Mouse (Mus musculus): ENCODE measurements around the gene Col26a1.

Gene Col26a1

DNA sequence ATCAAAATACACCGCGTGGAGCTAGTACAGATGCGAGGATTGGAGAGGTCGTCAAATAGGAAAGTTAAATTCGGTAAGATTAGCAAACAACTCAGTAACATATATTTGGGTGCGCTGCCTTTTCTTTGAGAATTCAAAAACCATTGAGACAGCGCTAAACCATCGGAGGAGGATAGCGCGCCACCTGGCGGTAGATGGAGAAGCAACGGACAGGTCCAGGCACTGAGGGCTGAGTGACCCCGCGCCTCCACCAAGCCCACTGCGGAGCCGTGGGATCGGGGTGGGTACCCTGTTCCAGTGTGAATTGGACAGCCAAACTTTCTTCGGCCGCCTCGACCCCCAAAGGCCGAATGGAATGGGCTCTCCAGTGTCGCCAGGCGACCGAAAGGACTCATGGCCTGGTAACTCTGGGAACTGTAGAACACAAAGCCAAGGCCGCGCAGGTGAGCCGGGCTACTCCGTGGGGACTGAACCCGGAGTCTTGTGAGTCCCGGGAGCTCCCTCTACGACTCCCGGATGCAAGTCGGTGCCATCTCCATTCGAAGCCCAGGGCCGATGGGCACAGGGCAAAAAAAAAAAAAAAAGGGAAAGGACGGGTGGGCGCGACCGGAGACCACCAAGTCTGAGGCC, 1.5 kb downstream of the Col26a1 start:
- peak; percentile 86 for DNase-seq

DNA sequence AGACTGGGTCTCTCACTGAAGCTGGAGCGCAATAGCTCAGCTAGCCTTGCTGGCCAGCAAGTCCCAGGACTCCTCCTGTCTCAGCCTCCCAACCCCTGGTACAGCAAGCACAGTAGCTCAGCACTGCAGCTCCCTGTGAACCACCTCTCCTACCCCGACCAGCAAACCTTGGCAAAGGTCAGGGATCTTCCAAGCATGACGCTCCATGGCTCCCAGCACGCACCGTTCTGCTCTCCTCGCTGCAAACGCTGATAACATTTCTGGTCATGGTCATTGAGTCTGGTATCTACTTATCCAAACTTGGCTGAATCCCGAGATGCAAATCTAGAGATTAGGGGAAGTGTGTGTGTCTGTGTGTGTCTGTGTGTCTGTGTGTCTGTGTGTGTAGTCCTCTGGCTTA, 2.9 kb downstream of the Col26a1 start:
- no peak for DNase-seq

DNA sequence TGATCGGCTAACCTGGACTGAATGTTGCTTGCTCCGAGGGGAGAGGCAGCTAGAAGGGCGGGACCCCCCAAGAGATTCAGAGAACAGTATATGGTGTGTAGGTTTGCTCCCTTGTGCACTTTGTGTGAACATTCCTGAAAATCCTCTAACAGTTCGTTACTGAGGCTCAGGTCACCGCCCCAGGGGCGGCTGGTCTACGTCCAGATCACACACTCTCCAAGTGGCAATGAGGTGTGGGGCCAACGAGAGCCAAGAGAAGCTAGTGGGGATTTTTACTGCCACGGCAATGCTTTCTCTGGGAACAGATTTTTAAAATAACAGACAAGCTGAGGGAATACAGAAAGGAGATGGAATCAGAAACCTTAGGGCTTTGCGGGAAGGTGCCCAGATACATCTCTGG, 8.7 kb downstream of the Col26a1 start:
- DNase-seq: no peak

DNA sequence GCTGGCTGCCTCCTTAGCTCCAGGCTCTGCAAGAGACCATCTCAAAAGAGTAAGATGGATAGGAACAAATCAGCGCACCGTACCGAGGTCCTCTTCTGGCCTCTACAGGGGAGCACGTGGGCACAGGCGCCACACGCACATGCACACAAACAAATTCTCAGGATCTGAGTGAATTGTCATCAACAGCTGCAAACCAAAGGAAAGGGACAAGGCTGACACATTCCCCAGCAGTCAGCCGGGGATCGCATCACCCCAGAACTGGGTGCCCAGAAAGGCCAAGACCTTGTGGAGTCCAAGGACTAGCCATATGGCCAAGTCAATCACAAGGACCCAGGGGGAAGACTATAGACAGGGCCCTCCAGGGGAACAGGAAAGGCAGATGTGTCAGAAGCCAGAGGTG, 10.6 kb downstream of the Col26a1 start:
- DNase-seq: no peak

DNA sequence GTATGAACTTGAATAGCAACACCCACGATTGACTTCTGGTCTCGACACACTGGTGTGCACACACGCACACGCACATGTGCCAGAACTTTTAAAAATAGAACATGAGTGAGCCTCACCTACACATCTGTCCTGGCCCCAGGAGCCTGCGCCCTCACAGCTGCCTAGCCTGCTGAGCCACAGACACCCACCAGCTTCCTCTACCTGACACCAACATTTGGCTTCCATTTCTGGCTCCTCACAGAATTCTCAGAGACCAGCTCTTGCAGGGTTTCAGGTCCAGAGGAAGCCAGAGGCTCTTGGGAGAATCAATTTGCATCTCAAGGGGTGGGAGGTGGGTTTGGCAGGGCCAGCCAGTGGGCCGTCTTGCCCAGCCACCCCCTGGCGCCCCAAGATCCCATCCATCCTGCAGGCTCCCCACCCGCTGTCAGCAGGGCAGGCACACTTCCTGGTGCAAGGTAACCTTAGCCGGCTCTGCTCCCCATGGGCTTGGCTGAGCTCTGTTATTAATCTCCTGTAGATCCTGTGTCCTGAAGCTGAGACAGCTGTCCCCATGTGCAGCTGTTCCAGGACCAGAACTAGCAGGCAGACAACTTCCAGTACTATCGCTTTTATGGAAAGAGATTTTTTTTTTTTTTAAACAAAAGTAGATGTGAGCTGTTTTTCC, 13.4 kb downstream of the Col26a1 start:
- peak; percentile 65 for DNase-seq

DNA sequence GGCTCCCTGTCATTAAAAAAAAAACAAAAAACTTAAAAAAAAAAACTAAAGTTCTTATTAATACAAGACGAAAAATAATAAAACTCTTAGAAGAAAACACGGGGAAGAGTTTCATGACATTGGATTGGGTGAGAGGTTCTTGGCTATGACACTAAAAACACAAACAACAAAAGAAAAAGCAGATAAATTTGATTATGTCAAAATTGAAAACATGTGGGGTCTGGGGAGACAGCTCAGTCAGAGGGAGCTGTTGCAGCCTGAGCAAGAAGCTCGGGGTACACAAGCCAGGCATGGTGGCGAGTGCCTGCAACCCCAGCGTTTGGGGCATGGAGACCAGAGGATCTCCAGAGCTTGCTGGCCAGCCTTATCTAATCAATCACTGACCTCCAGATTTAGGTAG, 15.3 kb downstream of the Col26a1 start:
- DNase-seq: no peak

DNA sequence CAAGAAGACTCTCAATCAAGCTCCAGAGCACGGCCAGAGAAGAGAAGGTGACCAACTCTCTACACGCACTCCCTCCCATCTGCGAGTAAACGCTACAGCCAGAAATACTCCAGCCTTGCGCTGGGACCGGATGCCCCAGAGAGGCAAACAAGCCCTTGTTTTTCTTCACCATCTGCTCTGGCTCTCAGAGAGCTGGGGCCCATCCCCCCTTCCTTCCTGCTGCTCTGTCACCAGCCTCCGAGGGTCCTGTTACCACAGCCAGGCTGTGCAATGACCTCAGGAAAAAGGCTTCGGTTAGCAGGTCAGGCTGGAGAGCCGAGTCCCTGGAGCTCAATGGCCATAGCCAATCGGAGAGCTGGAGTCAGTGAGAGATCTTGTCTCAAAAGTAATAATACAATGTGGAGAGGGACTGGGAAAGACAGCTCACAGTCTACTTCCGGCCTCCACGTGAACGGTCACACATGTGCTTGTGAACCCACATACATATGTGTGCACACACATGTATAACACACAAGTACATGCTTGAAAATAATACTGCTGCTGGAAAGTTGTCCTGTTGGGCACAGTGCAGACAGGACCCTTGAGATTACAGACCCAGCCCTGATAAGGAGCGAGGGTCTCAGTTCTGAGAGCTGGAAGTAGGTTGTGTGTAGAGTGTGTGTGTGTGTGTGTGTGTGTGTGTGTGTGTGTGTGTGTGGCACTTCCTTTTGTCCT, 18.9 kb downstream of the Col26a1 start:
- peak; percentile 90 for DNase-seq

DNA sequence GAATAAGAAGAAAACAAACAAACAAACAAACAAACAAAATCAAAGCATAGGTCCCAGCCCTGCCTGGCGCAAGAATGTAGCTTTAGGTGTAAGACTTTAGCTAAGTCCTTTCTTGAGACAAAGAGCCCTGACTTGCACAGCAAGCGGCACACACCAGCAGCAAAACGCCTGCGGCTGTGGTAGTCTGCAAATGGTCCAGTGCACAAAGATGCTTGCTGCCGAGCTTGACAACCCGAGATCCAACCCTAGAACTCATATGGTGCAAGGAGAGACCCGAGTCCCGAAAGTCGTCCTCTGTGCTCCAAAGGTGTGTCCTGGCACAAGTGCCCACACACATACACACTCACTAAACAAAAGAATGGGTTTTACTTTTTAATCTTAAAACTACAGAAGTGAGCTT, 19.7 kb downstream of the Col26a1 start:
- DNase-seq: peak; percentile 19

DNA sequence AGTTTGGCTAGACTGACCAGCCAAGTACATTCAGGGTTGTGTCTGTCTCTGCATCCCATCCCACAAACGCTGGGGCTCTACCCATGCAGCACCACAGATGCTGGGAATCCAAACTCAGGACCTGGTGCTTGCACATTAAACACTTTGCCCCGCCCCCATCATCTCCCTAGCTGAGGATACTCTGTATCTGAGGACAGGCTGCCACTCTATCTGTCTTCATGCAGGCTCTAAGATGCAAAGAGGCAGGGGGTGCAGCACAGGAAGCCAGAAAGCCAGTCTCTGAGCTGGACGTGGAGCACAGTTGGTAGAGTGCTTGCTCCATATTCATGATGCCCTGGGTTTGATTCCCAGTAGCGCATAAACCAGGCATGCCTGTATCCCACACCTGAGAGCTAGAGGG, 20.2 kb downstream of the Col26a1 start:
- peak; percentile 36 for DNase-seq

DNA sequence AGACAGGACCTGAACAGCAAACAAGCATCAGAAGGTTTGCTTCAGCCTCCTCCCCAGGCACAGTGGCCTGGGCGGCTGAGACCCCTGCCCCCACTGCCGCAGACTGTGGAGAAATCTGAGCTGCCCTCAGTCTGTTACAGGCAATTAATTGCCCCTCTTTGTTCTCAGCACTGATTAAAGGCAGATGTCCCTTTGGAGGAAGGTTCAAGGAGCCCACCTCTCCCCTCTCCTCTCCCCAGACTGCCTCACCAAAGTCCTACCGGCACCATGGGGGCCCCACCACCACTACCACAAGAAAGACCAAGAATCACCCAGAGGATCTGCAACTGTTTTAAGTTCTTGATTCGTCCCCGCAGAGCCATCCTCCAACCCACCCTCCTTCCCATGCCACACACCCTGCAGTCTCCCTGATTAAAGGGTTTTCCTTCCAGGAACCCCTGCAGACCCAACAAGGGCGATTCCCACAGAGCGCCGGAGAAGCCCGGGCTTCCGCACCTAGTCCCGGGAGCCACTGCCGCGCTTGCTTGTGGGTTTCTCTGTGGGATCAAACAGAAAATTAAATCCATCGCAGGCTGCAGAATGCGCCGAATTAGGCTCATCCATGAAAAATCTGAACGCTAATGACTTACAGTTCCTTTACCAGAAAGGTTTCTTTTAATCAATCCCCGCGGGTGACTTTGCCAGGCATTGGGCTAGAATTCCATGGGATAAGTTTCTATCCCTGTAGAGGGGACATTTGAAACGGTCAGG, 21.6 kb downstream of the Col26a1 start:
- DNase-seq: no peak

DNA sequence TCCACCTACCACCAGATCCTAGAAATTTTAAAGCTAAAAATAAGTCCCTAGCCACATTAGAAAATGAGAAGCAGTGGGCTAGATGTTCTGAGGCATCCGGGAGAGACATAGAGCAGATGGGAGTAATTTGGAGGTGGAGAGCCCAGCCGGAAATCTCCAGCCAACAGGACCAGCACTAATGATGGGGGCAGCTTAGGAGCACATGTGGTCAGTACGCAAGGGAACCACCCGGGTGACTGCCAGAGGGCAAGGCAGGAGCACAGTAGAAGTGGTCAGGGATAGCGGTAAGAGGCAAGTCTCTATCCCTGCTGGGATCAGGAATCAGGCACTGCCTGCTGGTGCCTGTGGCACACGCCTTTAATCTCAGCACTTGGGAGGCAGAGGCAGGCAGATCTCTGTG, 32.3 kb downstream of the Col26a1 start:
- DNase-seq: no peak

DNA sequence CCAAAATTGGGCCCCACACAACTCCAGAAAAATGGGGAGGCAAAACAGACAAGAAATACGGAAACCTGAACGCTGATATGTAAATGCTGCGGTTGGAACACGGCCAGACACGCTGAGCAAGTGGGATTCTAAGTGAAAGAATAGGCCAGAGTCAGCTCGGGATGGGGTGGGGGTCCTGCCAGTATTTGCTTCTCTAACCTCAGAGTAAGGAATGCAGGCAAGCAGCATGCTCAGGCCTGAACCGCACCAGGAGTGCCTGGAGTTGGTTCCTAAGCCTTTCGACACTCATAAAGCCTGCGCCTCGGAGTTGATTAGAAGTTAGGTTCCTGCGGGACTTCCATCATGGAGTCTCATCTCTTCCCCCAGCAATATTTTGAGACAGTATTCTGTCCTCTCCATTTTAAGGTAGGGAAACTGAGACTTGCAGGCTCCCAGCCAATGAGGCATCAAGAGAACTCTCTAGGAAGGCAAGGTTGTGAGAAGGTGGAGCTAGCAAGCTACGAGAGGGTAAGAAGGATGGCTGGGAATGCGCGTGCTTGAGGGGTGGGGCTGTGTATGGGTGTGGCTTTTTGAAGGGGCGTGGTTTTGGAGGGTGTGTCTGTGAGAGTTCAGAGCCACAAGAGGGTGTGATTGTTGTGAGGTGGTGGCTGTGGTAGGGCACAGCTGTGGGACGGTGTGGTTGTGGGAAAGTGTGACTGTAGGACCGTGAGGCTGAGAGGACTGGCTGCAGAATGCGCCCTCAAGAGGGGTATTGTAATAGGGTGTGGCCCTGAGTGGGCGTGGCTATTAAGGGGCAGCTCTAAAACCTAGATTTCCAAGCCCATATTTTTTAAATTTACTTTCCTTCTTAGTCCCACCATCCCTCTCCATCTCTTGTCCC, 36.4 kb downstream of the Col26a1 start:
- DNase-seq: no peak

DNA sequence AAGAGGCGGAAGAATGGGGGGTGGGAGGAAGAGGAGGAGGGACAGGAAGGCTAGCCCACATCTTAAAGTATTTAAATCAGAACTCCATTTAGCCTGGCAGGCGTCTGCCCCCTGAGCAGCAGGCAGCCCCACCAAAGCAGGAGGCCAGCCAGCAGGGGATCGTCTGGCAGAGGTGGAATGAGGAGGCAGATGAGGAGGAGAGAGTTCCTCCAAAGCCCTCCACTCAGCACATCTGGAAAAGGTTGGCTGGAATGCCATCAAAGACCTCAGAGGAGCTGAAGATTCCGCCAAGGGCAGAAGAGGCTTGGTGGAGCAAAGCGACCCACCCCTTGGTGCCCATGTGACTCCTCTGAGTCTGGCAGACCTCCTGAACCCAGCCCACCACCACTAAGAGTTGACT, 39.1 kb downstream of the Col26a1 start:
- no peak for DNase-seq

DNA sequence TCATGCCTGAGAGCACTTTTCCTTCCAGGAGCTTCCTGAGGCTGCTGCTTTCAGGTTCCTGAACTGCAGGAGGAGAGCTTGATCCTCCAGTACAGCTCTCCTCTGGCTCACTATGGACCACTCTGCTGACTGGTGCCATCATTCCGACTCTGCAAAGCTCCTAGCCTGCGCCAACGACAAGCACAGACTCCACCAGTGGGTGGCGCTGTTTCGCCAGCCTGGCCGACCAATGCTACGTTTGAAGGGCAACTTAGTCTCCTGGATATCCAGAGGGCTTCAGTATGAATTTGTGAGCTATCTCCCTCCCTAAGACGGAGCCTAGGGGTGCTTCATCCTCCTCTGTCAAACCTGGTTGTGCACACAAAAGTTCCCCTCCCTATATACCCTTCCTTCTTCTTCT, 43.0 kb downstream of the Col26a1 start:
- peak; percentile 71 for DNase-seq

DNA sequence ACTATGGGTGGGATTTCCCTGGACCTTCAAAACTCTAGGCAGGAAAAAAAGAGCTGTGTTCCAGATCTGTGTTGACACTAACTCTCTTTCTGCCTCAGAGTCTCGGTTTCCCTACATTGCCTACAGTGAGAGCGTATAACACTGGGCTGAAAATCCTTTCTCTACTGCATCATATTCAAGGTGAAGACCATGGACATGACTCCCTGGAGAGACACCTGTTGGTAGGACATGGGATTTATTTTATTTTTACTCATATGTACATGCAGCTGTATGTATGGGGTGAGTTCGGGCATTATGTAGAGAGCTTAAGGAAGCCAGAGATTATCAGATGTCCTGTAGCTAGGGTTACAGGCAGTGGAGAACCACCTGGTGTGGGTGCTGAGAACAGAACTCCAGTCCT, 50.0 kb downstream of the Col26a1 start:
- no peak for DNase-seq

DNA sequence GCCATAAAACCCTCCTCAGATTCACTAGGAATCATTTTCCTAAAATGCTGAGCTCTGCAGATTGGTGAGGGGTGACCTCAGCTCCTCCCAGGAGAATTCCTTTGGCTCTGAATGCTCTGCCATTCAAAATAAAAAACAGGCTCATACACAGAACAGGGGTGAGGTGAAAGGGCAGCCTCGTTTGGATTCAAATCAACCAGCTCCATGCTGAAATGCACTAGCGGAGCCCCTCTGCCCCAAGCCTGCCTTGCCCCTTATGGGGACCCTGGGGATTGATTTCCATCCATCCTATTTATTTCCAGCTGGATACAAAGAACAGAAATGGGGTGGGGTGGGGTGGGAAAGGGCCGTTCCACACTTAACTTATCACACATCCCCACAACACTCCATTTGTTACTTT, 52.9 kb downstream of the Col26a1 start:
- no peak for DNase-seq

DNA sequence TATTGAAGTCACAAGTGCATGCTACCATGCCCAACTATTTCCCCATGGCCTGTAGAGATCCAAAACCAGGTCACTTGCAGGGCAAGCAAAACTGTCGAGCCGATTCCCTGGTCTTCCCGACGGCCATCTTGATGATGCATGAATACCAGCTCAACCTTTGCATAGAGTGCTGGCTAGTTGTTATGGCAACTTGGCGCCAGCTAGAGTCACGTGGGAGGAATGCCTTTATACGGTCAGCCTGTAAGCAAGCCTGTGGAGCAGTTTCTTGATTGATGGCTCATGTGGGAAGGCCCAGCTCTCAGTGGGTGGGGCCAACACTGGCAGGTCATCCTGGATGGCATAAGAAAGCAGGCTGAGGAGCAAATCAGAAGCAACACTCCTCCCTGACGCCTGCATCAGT, 61.0 kb downstream of the Col26a1 start:
- DNase-seq: no peak

DNA sequence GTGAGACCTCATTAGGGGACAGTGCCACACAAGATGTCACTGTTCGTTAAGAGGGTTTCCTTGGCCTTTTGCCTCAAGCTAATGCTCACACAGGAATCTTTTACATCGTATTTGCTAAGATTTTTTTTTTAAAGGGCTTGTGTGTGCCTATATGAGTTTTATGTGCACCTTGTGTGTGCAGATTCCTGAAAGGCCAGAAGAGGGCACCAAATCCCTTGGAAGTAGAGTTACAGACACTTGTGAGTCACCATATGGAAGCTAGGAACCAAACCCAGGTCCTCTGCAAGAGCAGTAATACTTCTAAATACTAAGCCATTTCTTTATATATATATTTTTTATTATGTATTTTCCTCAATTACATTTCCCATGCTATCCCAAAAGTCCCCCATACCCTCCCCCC, 62.1 kb downstream of the Col26a1 start:
- no peak for DNase-seq

DNA sequence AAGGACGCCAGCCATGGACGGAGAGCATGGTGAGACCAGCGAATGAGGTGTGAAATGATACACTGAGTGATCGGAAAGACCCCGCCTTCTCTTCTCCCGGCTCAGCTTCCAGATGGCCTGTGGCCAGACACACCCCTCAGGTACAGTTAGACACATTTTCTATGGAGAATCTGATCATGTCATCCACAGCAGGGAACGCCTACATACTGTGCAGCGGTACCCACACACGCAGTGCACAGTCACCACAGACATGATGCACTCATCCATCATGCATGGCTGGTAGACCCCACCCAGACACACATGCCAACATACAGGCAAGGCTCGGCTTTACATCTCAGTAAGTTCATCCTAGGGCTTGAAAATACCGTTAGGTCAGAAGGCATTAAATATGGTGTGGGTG, 63.3 kb downstream of the Col26a1 start:
- no peak for DNase-seq

DNA sequence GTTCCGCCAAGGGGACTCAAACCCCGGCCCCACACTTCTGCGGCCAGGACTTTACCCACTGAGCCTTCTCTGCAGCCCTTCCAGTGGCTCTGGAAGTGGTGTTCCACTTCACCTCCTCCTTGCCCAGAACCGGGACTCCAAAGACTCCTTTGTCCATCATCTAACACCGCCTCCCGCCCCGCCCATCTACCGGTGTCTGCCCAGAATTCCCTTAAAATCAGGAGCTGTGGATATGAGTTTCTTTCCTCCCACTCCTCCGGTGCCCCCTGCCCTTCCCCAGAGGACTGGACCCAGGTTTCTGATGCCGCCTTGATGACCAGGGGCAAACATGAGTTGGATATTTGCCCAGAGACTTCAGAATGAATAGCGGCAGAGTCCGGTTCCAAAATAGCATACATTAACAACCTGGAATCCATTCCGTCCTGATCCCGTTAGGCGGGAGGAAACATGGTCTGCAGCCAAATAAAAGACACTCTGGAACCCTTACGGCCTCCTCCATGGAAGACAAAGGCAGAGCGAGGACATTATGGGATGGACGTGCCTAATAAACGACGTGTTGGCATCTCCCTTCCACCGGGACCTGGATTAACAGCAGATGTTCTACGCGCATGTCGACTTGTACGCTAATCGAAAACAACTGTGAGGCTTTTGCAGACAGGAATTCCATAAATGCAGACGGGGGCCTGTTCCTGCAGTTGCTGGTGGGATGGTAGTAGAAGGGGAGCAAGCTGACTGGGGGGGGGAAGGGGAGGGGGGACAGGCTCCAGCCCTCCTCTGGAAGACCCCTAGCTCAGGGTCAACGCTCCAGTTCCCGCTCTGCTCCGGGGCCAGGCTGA, 72.3 kb downstream of the Col26a1 start:
- DNase-seq: no peak

DNA sequence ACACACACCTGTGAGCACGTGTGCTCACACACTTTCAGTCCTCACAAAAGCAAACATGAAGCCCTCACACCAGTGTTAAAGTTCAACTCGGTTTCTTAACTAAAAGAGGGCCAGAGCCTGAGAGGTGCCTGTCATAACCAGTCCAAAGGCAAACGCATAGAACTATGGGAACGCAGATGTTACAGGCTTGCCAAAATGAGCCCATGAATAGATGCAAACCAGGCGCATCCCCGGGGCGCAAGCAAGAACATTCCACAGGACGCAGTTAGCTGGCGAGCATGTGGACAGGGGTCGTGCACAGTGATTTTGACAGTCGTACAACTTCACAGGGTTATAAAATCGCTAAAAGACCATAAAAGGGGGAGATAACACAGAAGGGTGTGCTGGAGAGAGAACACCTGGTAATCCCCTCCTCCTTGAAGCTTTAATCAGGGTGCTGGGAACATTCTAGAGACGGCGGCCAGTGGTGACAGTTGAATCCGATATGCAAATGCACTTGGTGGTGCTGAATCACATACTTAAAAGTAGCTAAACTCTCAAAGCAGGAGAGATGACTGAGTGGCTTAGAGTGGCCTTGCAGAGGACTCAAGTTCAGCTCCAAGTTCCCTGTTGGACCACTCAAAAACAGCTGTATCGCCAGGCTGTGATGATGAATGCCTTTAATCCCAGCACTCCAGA, 76.5 kb downstream of the Col26a1 start:
- no peak for DNase-seq

Measured in thymus, postnatal 25 days (tissue).